Mouse (Mus musculus) kidney, adult 2 months (tissue): ENCODE results near the gene Xirp1. TPM values are rescaled to one million over a fixed set of nuclear protein-coding genes. Genes with fewer than 3 reads are reported as not detected.

Experiments used
- DNase-seq: peaks from one replicate; pipeline ENCODE4 v3.0.0; 2021
- H3K27ac ChIP-seq: fragments of 200-500 bp; 2 replicates; pipeline ENCODE4 v1.5.1; 2012; ENCODE audit warnings: low read depth, low read length, control low read depth, inconsistent platforms; ENCODE audit not compliant: insufficient read depth
- H3K27me3 ChIP-seq: fragments of 200-500 bp; replicated peaks from 2 replicates; pipeline ENCODE4 v1.6.1; 2012; ENCODE audit warnings: mild to moderate bottlenecking, moderate library complexity, low read length, inconsistent platforms; ENCODE audit not compliant: control insufficient read depth, insufficient read depth
- H3K36me3 ChIP-seq: fragments of 200-500 bp; 2 replicates; pipeline ENCODE4 v1.6.1; 2012; ENCODE audit warnings: mild to moderate bottlenecking, moderate library complexity, low read length, inconsistent platforms; ENCODE audit not compliant: control insufficient read depth, insufficient read depth
- H3K4me1 ChIP-seq: fragments of 200-500 bp; 2 replicates; pipeline ENCODE4 v1.6.1; 2011; ENCODE audit warnings: low read length; ENCODE audit not compliant: control insufficient read depth, insufficient read depth
- H3K4me3 ChIP-seq: fragments of 200-500 bp; 2 replicates; pipeline ENCODE4 v1.5.1; 2011; ENCODE audit warnings: mild to moderate bottlenecking, low read depth, low read length, control low read depth; ENCODE audit not compliant: insufficient read depth
- CTCF ChIP-seq: fragments of 200-500 bp; conservative IDR thresholded peaks from 2 replicates; pipeline ENCODE4 v1.5.1; 2011; ENCODE audit warnings: low read depth, mild to moderate bottlenecking, control low read depth, low read length, moderate library complexity, mixed read lengths; ENCODE audit not compliant: insufficient read depth, insufficient read length
- POLR2A ChIP-seq: fragments of 200-500 bp; IDR thresholded peaks from one replicate; pipeline ENCODE4 v1.6.1; 2011; ENCODE audit warnings: low read depth, low read length, control low read depth
- WGBS: fragments of 180-500 bp; shearing (Covaris S2); methylation state at CpG from one replicate; pipeline ENCODE4 v1.1.7; 2018; 5-methylcytosine and 5-hydroxymethylcytosine counted together
- polyA plus RNA-seq: library from polyadenylated mRNA; depleted of rRNA; stranded (reverse); fragments of >200 nt; gene quantifications from 2 replicates; pipeline ENCODE4 v1.2.3, GENCODE M21; 2012

Xirp1 gene
- polyA plus RNA-seq, 1 experiment = 0.94 TPM

DNA sequence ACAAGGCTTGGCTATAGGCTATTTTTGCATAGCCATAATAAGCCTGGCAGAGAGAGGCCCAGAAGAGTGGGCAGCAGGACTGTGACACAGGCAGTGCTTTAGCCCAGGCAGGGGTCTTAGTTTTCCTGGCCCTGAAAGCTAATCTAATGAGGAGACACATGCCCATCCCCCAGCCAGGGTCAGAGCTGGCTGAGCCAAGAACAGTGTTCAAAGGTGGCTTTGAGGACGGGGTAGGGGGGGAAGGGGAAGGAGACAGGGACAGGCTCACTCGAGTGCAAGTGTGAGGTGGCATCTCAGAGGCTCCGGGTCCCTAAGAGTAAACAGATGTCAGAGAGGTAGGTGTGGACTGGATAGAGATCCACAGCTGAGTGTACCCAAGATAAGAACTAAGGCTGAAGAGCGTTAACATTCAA lies 42.6 kb downstream of the Xirp1 start:
- TF ChIP-seq CTCF = no peak
- no peak for TF ChIP-seq POLR2A
- H3K4me3 ChIP-seq = no peak overlapping the region; the same call in 1 of the 2 replicates
- H3K27me3 ChIP-seq = no peaks in the 10 kb centered on the region
- H3K4me1 ChIP-seq = peaks cover 61% of the 10 kb centered on the region
- peak; percentile 71 for DNase-seq
- peak overlapping the region; percentile 76 for H3K27ac ChIP-seq
- 6% methylated on average over 4 of the region's 4 CpGs for whole genome bisulfite sequencing
- no peaks in the 10 kb centered on the region for H3K36me3 ChIP-seq

DNA sequence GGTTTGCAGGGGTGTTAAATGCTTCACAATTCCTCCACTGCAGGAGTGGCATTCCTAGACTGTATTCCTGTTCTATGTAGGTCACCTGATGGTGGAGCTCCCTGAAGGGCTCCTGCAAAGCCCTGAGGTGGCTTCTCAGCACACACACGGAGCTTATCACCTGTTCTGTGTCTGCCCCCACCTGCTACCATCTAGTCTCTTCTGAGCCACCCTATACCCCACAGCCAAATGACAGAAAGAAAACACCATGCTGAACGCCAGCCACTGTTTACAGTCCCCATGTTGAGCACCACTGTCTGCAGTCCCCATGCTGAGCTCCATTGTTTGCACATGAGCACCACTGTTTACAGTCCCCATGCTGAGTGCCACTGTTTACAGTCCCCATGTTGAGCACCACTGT lies 43.6 kb downstream of the Xirp1 start:
- no peak overlapping the region for H3K4me3 ChIP-seq
- H3K36me3 ChIP-seq = no peaks in the 10 kb centered on the region
- TF ChIP-seq POLR2A (no peak), CTCF (no peak)
- no peak overlapping the region for H3K27ac ChIP-seq
- H3K4me1 ChIP-seq = peaks cover 66% of the 10 kb centered on the region
- no peak for DNase-seq
- no peaks in the 10 kb centered on the region for H3K27me3 ChIP-seq
- 66% methylated on average over 2 of the region's 2 CpGs for WGBS

DNA sequence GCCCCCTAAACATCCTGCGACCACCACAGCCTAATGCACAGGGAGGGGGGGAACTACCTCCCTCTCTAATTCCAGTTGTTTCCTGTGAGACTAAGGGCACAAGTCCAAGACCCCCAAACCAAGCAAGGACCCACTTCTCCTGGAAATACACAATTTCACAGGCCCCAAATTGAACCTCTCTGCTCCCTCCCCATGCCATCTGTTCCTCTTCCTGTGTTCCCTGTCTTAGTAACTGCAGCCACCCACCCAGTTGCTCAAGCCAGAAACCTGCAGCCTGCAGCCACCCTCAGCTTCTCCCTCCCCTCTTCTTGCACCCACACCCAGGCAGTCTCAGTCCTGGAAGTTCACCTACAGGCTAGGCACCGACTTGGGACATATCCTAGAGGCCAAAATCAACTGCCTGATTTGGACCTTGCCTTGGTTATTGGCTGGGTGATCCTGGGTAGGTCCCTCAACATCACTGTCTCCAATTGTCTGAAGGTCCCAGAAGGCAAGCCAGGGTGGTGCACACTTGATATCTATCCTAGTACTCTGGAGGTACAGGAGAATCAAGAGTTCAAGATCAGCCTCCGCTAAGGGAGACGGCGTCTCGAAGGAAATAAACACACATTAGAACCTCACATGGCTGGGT lies 44.5 kb downstream of the Xirp1 start:
- Histone ChIP-seq H3K36me3 (peaks cover 2% of the 10 kb centered on the region; the same call in 1 of the 2 replicates), H3K27me3 (no peaks in the 10 kb centered on the region), H3K27ac (no peak overlapping the region), H3K4me3 (no peak overlapping the region), H3K4me1 (peaks cover 61% of the 10 kb centered on the region)
- 74% methylated on average over 6 of the region's 6 CpGs for WGBS
- TF ChIP-seq POLR2A = no peak
- TF ChIP-seq CTCF = no peak
- no peak for DNase-seq

DNA sequence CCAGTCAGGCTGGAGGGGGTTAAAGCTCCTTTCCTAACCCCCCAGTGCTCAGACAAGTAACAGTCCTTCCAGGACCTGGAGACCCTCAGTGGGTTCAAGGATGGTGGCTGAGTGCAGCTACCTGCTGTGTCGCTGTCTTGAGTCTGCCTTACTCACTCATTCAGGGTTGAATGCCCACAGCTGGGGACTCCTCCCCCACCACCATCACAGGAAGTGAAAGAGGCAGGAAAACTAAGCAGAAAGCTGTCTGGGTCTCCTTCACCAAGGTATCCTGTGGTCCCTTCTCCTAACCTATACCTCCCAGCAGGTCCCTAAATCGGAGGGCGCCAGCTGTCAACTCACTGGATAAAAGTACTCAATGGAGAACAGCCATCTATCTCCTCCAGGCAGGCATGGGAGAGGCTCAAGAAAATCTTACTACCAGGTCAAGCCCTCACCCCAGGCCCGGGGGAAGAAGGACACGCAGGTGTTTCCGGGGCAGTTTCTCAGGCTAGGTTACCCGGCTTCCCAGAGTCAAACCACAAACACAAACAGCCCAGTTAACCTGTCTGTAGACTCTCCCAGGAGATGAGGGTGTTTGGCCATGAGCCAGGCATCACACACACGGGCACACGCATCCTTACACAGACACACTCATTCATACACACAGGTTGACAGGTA lies 45.1 kb downstream of the Xirp1 start:
- H3K4me3 ChIP-seq = no peak overlapping the region
- no peaks in the 10 kb centered on the region for H3K27me3 ChIP-seq
- peaks cover 61% of the 10 kb centered on the region for H3K4me1 ChIP-seq
- peaks cover 2% of the 10 kb centered on the region; the same call in 1 of the 2 replicates for H3K36me3 ChIP-seq
- peak; percentile 27 for DNase-seq
- TF ChIP-seq CTCF (no peak), POLR2A (no peak)
- H3K27ac ChIP-seq = 0 out of 2 replicates have a peak overlapping the region, but pooled peaks have one; percentile 18
- 32% methylated on average over 9 of the region's 9 CpGs for WGBS

DNA sequence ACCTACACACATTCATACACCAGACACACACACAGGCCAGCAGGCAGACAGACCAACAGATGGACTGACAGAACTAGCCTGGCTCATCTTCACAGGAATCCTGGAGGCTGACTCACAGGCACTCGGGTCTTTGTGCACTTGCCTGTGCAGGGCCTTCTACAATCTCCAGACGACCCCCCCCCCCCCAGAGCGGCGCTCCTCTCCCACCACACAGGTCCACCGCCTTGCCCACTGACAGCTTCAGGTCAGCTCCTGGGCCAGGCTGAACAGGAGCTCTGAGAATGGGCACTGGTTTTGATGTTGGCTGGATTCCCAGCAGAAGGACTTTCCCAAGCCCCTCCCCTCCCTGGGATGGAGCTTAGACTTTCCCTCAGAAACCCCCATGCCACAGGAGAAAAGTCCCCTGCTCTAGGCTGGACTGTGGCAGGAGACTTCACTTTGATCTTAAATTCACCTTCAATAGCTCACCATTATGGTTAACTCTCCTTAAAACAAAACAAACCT lies 45.8 kb downstream of the Xirp1 start:
- Histone ChIP-seq H3K4me3 (no peak overlapping the region), H3K4me1 (peaks cover 60% of the 10 kb centered on the region), H3K36me3 (peaks cover 2% of the 10 kb centered on the region; the same call in 1 of the 2 replicates), H3K27me3 (no peaks in the 10 kb centered on the region), H3K27ac (peak overlapping the region; percentile 18; the same call in 1 of the 2 replicates)
- DNase-seq = peak; percentile 69
- 12% methylated on average over 5 of the region's 5 CpGs for WGBS
- TF ChIP-seq CTCF (no peak), POLR2A (no peak)

DNA sequence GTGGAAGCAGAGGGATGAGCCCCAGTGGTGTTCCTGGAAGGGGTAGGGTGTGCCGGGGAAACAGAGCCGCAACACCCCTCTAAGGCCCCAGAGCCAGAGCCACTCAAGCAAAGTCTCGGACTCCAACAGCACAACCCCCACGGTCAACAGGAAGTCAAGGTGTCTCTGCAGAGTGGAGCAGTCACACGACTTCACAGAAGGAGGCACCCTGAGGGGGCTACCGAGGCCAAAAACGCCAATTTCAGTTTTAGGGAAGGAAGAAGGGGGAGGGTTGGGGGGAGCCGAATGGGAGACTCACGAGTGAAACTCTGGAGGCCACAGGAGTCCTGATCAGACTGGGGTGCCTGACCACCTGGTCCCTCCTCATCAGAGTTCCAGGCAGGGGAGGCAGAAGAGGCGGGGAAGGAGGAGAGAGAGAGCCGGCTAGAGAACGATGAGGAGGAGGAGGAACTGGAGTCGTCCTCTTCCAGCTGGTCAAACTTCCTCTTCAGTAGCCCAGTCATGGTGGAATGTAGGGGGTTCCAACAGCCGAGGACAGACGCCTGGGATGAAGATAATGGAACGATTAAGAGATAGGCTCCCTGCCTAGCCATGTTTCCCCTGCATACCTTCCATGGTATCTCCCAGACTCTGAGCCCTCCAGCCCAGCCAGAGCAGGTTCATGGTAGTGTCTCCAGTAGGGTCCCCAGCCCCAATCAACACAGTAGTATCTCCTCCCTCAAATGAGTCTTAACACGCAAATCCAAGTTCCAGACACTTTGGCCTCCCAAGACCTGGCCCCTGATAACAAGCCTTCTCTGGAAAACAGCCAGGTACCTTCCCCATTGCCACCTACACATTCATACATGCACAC lies 46.5 kb downstream of the Xirp1 start:
- H3K4me3 ChIP-seq = no peak overlapping the region
- peaks cover 53% of the 10 kb centered on the region for H3K4me1 ChIP-seq
- 32% methylated on average over 17 of the region's 17 CpGs for WGBS
- peak overlapping the region; percentile 15; the same call in 1 of the 2 replicates for H3K27ac ChIP-seq
- DNase-seq = no peak
- TF ChIP-seq POLR2A (no peak), CTCF (no peak)
- no peaks in the 10 kb centered on the region for H3K27me3 ChIP-seq
- H3K36me3 ChIP-seq = peaks cover 2% of the 10 kb centered on the region; the same call in 1 of the 2 replicates
